Mouse (Mus musculus): ENCODE measurements around the gene Abca12.

The Abca12 gene

GRCm38 (mm10) chr1:71414810-71415209, at the start of gene Abca12:
TSS of gene Abca12 (minus strand) at chr1:71414910.
- no peak for DNase-seq (ENCODE audit: low read depth, low spot score)

DNA sequence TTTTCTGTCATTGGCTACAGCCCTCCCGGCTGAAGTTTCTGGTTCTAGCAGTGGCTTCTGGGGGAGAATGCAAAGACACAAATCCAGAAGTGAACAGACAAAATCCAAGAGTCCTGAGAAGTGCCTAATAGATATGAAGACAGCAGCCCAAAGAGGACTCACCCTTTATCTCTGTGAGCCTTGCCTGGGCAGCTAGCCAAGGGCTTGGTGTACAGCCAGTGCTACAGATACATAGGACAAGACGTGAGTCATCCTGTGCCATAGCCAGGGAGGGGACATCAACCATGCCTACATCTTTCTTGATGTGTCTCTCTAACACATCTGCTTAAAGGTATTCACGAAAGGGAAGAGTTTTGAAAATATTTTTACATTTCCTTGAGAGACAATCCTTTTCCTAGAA, 43.3 kb upstream of the Abca12 start:
- DNase-seq (ENCODE audit: low read depth, low spot score): peak; percentile 32

GRCm38 (mm10) chr1:71447424-71447823, 32.7 kb upstream of the Abca12 start:
- peak; percentile 36 for DNase-seq (ENCODE audit: low read depth, low spot score)

GRCm38 (mm10) chr1:71421741-71422333, 7.1 kb upstream of the Abca12 start:
- no peak for DNase-seq (ENCODE audit: low read depth, low spot score)

DNA sequence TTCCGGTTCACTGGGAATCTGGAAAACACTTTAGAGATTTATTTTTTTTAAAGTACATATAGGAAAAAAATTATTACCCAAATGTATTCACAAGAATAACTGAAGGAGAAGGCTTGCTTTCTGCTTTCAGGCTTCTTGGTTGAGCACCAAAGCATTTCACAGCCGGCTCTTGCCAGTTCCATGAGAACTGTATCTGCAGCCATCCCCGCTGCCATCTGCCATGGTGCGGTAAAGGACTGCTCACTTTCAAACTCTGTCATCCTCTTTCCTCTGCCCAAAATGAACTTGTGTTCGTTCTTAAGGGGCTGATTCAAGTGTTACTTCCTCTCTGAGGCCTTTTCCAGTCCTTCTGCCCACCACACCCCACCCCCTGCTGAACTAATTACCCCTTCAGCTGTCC, 3.8 kb upstream of the Abca12 start:
- DNase-seq (ENCODE audit: low read depth, low spot score): peak; percentile 60

DNA sequence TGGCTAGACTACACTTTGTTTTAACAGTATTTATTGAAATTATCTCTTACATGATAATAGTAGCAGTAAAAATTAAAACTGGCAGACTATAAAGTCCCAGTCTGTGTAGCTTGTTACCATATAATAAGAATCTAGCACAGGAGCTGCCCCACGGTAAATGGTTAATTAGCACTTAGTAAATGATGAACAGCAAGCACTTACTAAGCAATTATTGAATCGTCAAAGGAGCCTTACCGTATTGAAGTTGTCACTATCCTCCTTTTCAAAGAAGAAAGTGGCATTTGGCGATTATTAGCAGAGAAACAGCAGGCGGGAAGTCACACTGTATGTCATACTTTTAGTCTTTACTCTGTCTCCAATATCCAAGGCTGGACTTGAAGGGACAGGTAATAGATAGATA, 3.2 kb upstream of the Abca12 start:
- no peak for DNase-seq (ENCODE audit: low read depth, low spot score)

DNA sequence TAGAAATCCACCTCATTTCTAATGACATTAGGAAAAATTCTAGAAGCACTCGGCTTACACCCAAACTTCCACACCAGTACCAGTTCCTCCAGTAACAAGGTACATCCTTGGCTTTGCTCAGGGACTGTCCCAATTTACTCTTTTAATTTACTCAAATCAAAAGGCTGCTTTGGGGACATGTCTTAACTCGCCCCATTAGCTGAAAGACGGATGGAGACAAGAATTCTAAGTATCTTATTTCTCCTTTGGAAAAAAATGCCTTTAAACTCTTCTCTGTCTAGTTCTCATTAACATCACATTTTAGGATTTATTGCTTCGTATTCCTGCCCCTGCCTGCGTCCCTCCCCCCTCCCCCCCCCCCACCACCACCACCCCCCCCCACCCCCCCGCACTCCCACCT, 626 bp downstream of the Abca12 start:
- DNase-seq (ENCODE audit: low read depth, low spot score): no peak

- no peak for DNase-seq (ENCODE audit: low read depth, low spot score)
Measured at GRCm38 (mm10) chr1:71413114-71413513, 1.6 kb downstream of the Abca12 start.

DNA sequence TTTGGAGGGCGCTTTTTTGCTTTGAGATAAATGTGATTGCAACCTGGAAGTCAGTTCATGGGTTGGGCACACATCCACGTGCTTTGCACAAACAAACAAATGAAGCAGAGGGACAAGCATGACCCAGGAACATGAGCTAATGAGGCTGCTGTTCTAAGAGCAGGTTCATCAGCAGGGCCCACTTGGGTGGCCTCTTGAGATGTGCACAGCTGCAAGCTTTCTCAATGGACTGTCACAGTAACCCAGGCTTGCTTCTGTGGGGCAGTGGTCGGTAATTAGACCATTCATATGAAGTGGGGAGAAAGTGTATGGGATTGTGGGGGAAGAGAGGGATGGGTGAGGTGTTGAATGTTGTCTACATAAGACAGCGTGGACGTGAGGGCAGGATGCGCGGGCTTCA, 7.0 kb downstream of the Abca12 start:
- no peak for DNase-seq (ENCODE audit: low read depth, low spot score)

DNA sequence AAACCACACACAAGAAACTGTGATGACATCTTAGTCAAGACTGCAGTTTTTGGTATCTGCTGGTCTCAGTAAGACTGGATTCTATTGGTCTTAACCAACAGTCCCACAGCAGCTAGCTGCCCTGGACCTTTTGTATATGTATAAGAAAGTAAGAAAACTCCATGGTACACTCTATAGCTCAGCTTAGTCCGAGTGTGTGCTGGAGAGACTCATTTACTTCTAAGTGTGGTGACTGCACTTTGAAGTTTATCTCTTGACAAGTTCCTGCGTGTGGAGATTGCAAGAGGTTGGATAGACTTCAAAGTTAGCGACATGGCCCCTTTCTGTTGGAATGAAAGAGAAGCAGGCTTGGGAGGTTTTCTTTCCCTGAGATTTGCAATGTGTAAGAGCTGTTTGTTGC, 17.1 kb downstream of the Abca12 start:
- no peak for DNase-seq (ENCODE audit: low read depth, low spot score)

GRCm38 (mm10) chr1:71396105-71396504, 18.6 kb downstream of the Abca12 start:
- DNase-seq (ENCODE audit: low read depth, low spot score): peak; percentile 21

- DNase-seq (ENCODE audit: low read depth, low spot score): no peak
Measured at GRCm38 (mm10) chr1:71394177-71394576, 20.5 kb downstream of the Abca12 start.

DNA sequence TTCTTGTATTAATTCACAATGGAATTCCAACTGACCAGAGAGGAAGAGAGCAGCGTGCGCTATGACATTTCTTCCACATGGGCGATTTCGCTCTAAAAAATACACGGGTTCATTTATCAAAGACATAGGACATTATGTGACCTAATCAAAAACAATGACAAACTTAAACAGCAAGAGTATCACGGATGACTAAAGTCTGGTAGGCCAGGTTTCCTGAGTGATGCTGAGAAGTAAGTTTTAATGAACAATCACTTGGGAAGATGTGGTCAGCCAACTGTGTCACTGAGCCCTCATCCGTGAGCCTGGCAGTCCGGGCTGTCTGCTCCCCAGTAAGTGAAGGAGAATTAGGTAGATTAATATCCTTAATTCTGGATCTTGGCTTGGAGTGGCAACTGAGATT, 21.2 kb downstream of the Abca12 start:
- no peak for DNase-seq (ENCODE audit: low read depth, low spot score)

- DNase-seq (ENCODE audit: low read depth, low spot score): no peak
Measured at GRCm38 (mm10) chr1:71392463-71392862, 22.2 kb downstream of the Abca12 start.

DNA sequence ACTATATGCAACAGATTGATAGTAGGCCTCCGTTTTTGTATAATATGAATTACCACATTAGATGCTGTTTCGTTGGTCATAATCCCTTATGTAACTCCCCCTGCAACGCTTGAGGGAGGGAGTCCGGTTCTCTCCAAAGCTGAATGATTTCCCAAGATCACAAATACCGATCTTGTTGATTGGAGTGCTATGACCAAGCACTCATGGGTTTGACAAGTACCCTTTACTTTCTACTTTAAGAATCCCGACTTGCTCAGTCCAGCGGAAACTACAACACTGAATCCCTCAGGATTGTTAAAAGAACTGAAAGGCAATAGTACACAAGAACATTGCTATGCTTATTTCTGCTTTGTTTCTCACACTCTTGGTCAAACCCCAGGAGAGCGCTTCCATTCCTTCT, 28.1 kb downstream of the Abca12 start:
- no peak for DNase-seq (ENCODE audit: low read depth, low spot score)

DNA sequence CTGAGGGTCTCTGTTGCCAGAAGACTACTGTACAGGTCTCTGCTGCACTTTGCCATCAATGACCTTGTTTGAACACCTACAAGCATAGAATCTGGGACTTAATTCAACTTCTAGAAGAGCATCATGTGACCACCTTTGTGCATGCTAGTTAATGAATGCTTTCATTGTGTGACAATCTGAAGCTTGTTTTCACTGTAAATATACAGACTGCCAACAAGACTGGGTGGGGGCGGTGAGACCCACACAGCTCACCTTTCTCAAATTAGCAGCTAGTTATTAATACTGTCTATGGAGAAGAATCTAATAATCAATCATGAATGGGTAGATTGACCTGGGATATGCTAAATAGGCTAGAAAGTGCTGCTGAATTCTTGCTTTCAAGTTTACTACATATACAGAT, 30.6 kb downstream of the Abca12 start:
- no peak for DNase-seq (ENCODE audit: low read depth, low spot score)

GRCm38 (mm10) chr1:71373090-71373489, 41.6 kb downstream of the Abca12 start:
- DNase-seq (ENCODE audit: low read depth, low spot score): no peak

GRCm38 (mm10) chr1:71370266-71370665, 44.4 kb downstream of the Abca12 start:
- no peak for DNase-seq (ENCODE audit: low read depth, low spot score)

GRCm38 (mm10) chr1:71367770-71368169, 46.9 kb downstream of the Abca12 start:
- peak; percentile 15 for DNase-seq (ENCODE audit: low read depth, low spot score)

- DNase-seq (ENCODE audit: low read depth, low spot score): no peak
Measured at GRCm38 (mm10) chr1:71342861-71343554, 71.7 kb downstream of the Abca12 start.

DNA sequence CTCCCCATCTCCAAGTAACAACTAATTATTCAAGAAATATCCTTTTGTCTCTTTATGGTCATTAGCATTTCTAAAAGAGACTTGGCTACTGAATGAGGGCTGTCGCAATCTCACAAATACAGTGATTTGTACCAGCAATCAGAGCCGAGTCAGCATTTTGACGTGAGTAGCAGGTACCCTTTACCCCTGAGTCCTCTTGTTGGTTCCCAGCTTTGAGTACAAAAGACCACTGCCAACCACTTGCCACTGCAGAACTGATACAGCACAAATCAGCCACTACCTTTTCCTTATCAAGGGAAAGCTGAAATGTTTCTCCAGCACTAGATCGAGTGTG, 72.5 kb downstream of the Abca12 start:
- DNase-seq (ENCODE audit: low read depth, low spot score): no peak

- DNase-seq (ENCODE audit: low read depth, low spot score): peak; percentile 5
Measured at GRCm38 (mm10) chr1:71341370-71342260, 73.1 kb downstream of the Abca12 start.
